ENCODE assay signal across 20 mouse cellular contexts in the genomic region with DNA sequence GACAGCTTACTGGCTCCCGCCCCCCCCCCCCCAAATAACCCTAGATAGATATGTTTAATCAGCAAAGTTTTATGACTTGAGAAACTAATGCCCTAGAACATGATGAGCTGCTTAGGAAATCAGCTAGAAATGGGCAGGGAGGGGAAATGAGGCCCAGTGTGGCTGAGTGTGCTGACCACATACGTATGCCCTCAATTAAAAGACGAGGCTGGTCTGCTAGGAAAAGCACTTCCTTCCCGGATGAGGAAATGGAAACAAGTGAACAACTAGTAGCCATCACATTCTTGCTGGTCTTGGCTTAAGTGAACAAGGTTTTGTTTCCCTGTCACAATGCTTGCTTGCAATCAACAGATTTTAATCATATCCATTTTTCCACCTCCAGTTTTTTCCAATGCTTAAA.
"Had no signal": no experiment of that assay in that cellular context is flagged by ENCODE, and none has a peak within 500 bp of the region (broad histone marks: within the 10 kb centered on the region; RNA-seq: fewer than 3 reads in every experiment).

No protein-coding gene starts in this region.

- H3K27me3 ChIP-seq: limb, embryonic 12.5 days; limb, embryonic 15.5 days; midbrain, embryonic 13.5 days had no signal

- DNase-seq: kidney, adult 2 months; kidney, postnatal 36 days; left cerebral cortex, postnatal 4 days; liver, postnatal 0 days; lung, embryonic 14.5 days; lung, postnatal 10 days; right cerebral cortex, adult 18-20 months; right cerebral cortex, postnatal 14 days; right cerebral cortex, postnatal 4 days; thymus, adult 2 months; thymus, postnatal 14 days; thymus, postnatal 4 days had no signal

- ATAC-seq: liver, postnatal 0 days; midbrain, embryonic 13.5 days had no signal

- H3K9me3 ChIP-seq: limb, embryonic 12.5 days; limb, embryonic 15.5 days; midbrain, embryonic 13.5 days had no signal

- H3K27ac ChIP-seq: kidney, postnatal 0 days; limb, embryonic 12.5 days; limb, embryonic 15.5 days; liver, embryonic 14.5 days; macrophage; midbrain, embryonic 13.5 days; stomach, postnatal 0 days had no signal

- H3K4me2 ChIP-seq: limb, embryonic 12.5 days; limb, embryonic 15.5 days; liver, embryonic 11.5 days; lung, embryonic 14.5 days; midbrain, embryonic 13.5 days had no signal

- H3K36me3 ChIP-seq: limb, embryonic 12.5 days; limb, embryonic 15.5 days; midbrain, embryonic 13.5 days had no signal

- H3K4me3 ChIP-seq: limb, embryonic 12.5 days; limb, embryonic 15.5 days; midbrain, embryonic 13.5 days had no signal

- H3K4me1 ChIP-seq: midbrain, embryonic 13.5 days had no signal

- H3K9ac ChIP-seq: limb, embryonic 12.5 days; limb, embryonic 15.5 days; liver, embryonic 14.5 days; liver, postnatal 0 days; lung, embryonic 14.5 days; midbrain, embryonic 13.5 days had no signal
